In genomic region chr19:23971391-23971790, GRCm38 (mm10) we compare ENCODE assay signal across 16 mouse cellular contexts. TPM values are rescaled to one million over a fixed set of nuclear protein-coding genes. Genes with fewer than 3 reads are reported as not detected.
DNase-seq lines count a peak whose midpoint lies in the region; ATAC-seq lines count a peak whose summit lies in the region.
"Had no signal": no experiment of that assay in that cellular context is flagged by ENCODE, and none has a peak within 500 bp of the region (broad histone marks: within the 10 kb centered on the region; RNA-seq: fewer than 3 reads in every experiment).

No protein-coding gene starts in this region.

- intact Hi-C loops in heart, postnatal 36 days (cut with DNase I): no loop called here

- peak overlapping the region; percentile 32; the same call in 1 of the 2 replicates for H3K27ac ChIP-seq in heart, embryonic 10.5 days
- H3K27ac ChIP-seq: intestine, embryonic 15.5 days; limb, embryonic 13.5 days; midbrain, embryonic 12.5 days had no signal

- H3K9me3 ChIP-seq in heart, embryonic 10.5 days: no peaks in the 10 kb centered on the region
- H3K9me3 ChIP-seq: intestine, embryonic 15.5 days; limb, embryonic 13.5 days; midbrain, embryonic 12.5 days had no signal

- no peaks in the 10 kb centered on the region for H3K27me3 ChIP-seq in heart, embryonic 10.5 days (ENCODE audit: insufficient read depth, poor library complexity, severe bottlenecking)
- H3K27me3 ChIP-seq: intestine, embryonic 15.5 days; limb, embryonic 13.5 days; midbrain, embryonic 12.5 days had no signal

- 81% methylated on average over 7 of the region's 7 CpGs for WGBS in heart, embryonic 10.5 days

- H3K4me3 ChIP-seq in heart, embryonic 10.5 days: no peak overlapping the region
- H3K4me3 ChIP-seq: intestine, embryonic 15.5 days; limb, embryonic 13.5 days; midbrain, embryonic 12.5 days had no signal

- H3K36me3 ChIP-seq in heart, embryonic 10.5 days: peaks cover 20% of the 10 kb centered on the region
- H3K36me3 ChIP-seq: intestine, embryonic 15.5 days; limb, embryonic 13.5 days had no signal

- DNase-seq in heart, embryonic 10.5 days (ENCODE audit: low spot score): peak; percentile 71
- no peak for DNase-seq in heart, postnatal 36 days
- peak; percentile 22 for DNase-seq in adipocyte (ENCODE audit: low spot score)
- peak; percentile 84 for DNase-seq in adrenal gland, postnatal 36 days
- DNase-seq in testis, postnatal 10 days (ENCODE audit: low spot score): peak; percentile 64
- DNase-seq in embryo, embryonic 10.5 days (ENCODE audit: low spot score): no peak
- DNase-seq: cerebellum, adult 9-10 months; gastrocnemius, postnatal 14 days; kidney, postnatal 10 days; liver, postnatal 0 days had no signal

- H3K4me1 ChIP-seq in heart, embryonic 10.5 days: peaks cover 43% of the 10 kb centered on the region
- H3K4me1 ChIP-seq: midbrain, embryonic 12.5 days had no signal

- ATAC-seq in megakaryocyte-erythroid progenitor cell, adult 5-6 weeks (replicated peaks; ENCODE audit: low FRiP score, low TSS enrichment, poor library complexity, severe bottlenecking): no peak
- ATAC-seq: CD4-positive, CD25-positive, alpha-beta regulatory T cell, adult 4 months; intestine, embryonic 15.5 days; liver, postnatal 0 days had no signal

RNA-seq across cellular contexts. Expression of gene Fam189a2, which starts 59.4 kb away (rescaled TPM):
- polyA plus RNA-seq in heart, embryonic 10.5 days (2016; fragmentation: Nextera tagmentation; extraction: Ambion mirVana): 3.3 and 5.3 TPM in 2 replicates
- total RNA-seq in heart, postnatal 36 days (2021): 10 to 100 TPM; 55.8 to 62.4 TPM
- total RNA-seq in adrenal gland, postnatal 36 days (2021): 1 to 10 TPM; 6.8 to 8.2 TPM
- not detected in 2 replicates for total RNA-seq in megakaryocyte-erythroid progenitor cell, adult 5-6 weeks (2014; fragmentation: Nextera tagmentation)
- total RNA-seq in megakaryocyte-erythroid progenitor cell, adult 5-6 weeks (2017): not detected in 2 replicates
- total RNA-seq: MEL had no signal
- polyA plus RNA-seq: CD4-positive, CD25-positive, alpha-beta regulatory T cell, adult 4 months had no signal

Comparison
In these comparisons a context has a peak if more than half of its experiments do, and no peak if none do; other contexts are left out.
1. DNase-seq: peak in heart, embryonic 10.5 days (single experiment), adipocyte (single experiment), adrenal gland, postnatal 36 days (2 of 2) and testis, postnatal 10 days (single experiment); none in heart, postnatal 36 days (0 of 2) and embryo, embryonic 10.5 days (single experiment).
2. RNA of gene Fam189a2, which starts 59.4 kb away (total RNA-seq): 55.8 to 62.4 TPM in heart, postnatal 36 days and 6.8 to 8.2 TPM in adrenal gland, postnatal 36 days; not detected in megakaryocyte-erythroid progenitor cell, adult 5-6 weeks; every median in the first group is over 4 times any median in the second.